Mouse (Mus musculus): Measurements from ENCODE around the gene Ubash3b.

Ubash3b gene

DNA sequence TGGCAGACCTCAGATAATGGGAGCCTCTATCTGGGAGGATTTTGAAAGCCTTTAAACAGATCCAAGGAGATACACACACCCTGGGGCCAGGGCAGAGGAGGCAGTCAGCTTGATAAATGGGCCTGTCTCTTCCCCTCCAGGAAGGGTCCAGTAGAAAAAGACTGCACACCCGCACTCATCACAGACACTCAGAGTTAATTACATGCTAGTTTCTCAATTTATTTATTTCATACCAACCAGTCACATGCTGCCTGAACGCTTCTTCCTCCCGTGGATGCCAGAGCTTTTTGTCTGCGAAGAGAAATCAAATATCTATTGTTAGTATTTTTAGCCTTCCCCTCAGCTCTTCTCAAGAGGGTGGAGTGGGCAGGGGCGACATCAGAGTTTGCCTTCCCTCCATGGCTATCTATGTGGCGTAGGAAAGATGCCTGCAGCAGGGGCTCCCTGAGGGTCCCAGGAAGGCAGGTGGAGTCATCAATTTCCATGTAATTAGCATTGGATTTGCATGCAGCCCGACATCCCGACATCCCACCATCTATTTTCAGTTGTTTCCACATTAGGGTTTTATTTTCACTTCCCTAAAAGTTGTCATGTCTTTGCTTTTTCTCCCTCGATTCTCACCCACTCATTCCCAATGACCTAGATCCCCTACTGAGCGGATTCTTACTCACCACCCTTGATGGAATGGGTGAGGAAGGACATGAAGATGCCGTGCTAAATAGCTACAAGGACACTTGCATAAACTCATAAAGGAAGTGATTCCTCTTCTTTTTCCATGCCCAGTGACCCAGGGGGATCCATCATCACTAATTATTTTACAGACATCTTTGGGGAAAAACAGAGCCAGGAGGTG, 110.2 kb downstream of the Ubash3b start:
- no peak for DNase-seq (ENCODE audit: low spot score in 2 of 2)

- no peak for DNase-seq (ENCODE audit: low spot score in 2 of 2)
These were observed 111.0 kb downstream of the Ubash3b start for GRCm38 (mm10) chr9:41050331-41051079.

DNA sequence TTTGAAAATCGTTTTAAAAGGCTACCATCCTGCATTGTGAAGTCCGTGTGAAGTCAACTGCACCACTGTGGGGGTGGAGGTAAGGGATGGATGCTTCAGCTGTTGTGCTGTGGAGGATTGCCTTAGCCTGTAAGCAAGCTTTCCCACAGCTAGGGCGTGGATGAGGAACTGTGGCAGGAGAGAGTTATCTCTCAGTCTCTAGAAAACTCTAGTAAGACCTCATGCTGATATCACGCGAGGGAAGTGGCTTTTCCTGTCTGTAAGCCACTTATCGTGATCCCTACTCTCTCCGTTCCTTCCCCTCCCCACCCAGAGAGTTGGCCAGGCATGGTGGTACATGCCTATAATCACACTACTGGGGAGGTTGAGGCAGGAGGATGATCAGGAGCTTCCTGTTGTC, 112.2 kb downstream of the Ubash3b start:
- no peak for DNase-seq (ENCODE audit: low spot score in 2 of 2)

GRCm38 (mm10) chr9:41048820-41049219, 112.7 kb downstream of the Ubash3b start:
- no peak for DNase-seq (ENCODE audit: low spot score in 2 of 2)

- DNase-seq (ENCODE audit: low spot score in 2 of 2) = no peak
These were observed 113.3 kb downstream of the Ubash3b start for GRCm38 (mm10) chr9:41048216-41048615.

- no peak for DNase-seq (ENCODE audit: low spot score in 2 of 2)
These were observed 113.8 kb downstream of the Ubash3b start for GRCm38 (mm10) chr9:41047654-41048053.

DNA sequence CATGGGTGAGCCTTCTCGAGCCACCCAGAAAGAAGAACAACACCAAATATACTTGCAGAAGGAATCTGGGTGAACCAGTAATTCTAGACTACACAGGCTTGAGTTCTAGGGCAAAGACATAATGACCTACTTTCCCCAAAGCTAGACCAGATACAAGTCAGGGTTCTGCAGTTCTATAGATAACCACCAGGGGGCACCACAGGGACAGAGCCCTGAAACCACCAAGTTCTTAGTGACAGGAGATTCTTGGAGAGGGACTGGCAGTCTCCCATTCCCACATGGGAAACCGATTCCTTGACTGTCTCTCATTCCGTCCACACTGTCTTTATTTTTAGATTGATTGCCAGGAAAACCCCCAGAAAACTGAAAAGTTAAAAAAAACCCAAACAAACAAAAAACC, 116.9 kb downstream of the Ubash3b start:
- DNase-seq (ENCODE audit: low spot score in 2 of 2) = peak; percentile 90 to 91

DNA sequence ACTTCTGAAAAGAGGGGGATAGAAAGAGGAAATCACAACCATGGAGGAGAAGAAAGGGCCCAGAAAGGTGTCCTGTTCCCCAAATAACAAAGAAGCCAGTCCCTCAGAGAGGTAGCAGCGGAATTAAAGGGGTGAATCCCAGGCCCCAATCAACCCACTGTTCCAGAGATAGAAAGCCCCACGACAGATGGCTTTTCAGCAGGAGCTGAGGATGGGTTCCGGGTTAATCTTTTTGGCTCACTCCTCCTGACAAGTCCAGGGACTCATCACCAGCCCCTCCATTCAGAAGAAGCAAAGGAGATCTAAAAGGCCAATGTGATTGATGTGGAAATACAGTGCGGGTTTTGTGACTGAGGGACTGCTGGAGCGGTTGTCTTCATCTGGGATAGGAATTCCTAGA, 117.9 kb downstream of the Ubash3b start:
- DNase-seq (ENCODE audit: low spot score in 2 of 2) = no peak

DNA sequence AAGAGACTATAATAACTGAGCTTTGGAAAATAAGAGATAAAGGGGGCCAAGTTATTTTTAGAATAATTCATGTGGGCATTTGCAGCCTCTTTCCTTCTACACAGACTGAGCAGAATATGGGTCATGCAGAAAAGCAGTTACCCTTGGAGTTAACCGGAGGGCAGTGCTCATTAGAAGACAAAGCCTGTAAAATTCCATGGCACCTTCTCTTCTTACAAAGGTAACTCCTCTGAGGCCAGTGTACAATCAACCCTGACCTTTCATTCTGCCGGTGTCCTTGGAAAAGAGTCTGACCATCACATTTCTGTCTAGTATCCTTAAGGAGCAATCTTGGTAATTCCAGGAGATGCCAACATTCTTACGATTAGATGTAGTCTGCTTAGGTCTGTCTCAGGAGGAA, 120.1 kb downstream of the Ubash3b start:
- DNase-seq (ENCODE audit: low spot score in 2 of 2) = no peak

GRCm38 (mm10) chr9:41038150-41038664, 123.3 kb downstream of the Ubash3b start:
- DNase-seq (ENCODE audit: low spot score in 2 of 2) = no peak

DNA sequence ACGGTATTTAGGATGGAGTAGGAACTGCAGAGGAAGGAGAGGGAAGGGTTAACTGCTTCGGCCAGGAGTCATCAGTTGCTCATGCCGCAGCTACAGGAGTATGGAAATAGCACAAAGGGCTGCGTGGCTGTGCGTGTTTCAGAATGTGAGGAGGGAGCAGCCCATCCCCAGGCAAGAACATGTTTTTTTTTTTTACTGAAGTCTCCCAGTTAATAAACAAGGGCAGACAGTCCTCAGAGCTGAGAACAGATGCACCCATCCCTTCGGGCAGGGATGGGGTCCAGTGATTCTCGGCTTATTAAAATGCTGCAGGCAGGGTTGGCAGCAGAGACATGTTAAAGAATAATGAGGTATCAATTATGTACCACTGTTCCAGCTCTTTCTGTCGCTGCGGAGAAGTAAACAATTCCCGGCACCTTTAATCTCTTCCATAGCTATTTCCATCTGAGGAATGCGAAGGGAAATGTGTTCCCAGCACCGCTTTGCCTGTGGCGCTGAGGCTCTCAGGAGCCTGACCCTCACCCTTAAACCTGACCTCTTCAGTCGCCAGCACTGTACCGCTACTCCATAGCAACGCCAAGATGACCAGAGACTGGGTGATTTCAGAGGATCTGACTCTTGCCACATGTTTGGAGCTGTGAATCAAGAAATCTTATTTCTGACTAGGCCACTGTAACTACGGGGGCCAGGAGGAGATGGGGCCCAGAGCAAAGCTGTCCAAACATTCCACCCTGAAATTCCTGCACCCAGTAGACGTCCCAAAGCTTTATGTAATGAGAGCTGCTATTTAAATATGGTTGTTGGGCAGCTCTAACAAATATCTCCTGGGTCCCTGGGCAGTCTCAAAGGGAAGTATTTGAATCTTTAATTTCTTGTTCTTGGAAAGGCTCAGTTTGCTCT, 129.7 kb downstream of the Ubash3b start:
- DNase-seq (ENCODE audit: low spot score in 2 of 2) = no peak

- DNase-seq (ENCODE audit: low spot score in 2 of 2) = no peak
These were observed 131.7 kb downstream of the Ubash3b start for GRCm38 (mm10) chr9:41029827-41030226.

DNA sequence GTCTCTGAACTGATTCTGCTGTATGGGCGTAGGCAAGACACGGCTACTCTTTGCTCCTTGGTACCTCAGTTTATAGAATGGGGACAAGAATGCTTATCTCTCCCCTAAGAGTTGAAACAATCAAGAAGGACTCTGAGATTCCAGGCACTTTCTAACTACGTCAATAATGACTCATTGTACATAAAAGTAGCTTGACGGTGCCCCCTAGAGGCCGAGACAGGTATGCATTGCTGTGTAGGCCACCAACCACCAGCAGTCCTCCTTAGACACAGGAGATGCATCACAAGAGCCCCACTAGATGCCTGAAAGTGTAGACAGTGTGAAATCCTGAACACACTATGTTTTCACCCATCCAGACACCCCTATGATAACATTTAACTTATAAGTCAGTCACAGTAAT, 133.0 kb downstream of the Ubash3b start:
- peak; percentile 55 to 56 for DNase-seq (ENCODE audit: low spot score in 2 of 2)

DNA sequence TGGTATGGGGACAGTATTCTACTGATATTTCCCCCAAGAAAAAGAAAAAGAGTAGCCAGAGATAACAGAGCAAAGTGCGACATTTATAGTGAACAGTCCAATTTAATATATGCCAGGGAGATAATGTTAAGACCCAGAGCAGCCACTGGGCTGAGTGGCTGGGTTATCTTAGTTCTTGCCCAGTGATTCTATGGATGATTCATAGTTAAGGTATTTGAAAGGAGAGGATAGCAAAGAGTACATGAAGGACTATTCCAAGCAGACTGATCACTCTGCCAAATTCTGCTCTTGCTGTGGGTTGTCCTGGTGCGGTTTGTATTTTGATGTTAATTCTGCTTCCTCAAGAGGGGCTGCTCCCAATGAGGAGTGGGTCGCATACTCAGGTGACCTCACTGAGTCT, 139.8 kb downstream of the Ubash3b start:
- DNase-seq (ENCODE audit: low spot score in 2 of 2) = no peak

DNA sequence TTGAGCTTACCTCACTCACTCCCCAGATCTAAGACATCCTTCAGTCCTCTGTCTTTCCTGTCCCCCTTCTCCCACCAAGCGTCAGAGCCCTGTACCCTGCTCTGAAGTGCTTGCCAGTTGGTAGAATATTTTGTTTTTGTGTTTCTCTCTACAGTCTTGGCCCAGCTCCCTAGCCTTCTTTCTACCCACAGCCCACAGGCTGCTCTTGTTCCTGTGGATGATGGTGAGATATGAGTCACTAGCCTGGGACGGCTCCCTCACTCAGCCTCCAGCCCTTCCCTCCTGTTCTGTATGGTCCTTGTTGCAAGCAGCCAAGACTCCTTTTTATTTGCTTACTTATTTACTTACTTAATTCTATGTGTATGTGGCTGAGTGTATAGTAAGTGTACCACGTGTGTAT, 141.0 kb downstream of the Ubash3b start:
- no peak for DNase-seq (ENCODE audit: low spot score in 2 of 2)

GRCm38 (mm10) chr9:41014512-41014911, 147.0 kb downstream of the Ubash3b start:
- no peak for DNase-seq (ENCODE audit: low spot score in 2 of 2)

GRCm38 (mm10) chr9:41012456-41012855, 149.0 kb downstream of the Ubash3b start:
- DNase-seq (ENCODE audit: low spot score in 2 of 2) = no peak

- DNase-seq (ENCODE audit: low spot score in 2 of 2) = no peak
These were observed 149.7 kb downstream of the Ubash3b start for GRCm38 (mm10) chr9:41011512-41012436.

- DNase-seq (ENCODE audit: low spot score in 2 of 2) = no peak
These were observed 153.7 kb downstream of the Ubash3b start for GRCm38 (mm10) chr9:41007785-41008184.

DNA sequence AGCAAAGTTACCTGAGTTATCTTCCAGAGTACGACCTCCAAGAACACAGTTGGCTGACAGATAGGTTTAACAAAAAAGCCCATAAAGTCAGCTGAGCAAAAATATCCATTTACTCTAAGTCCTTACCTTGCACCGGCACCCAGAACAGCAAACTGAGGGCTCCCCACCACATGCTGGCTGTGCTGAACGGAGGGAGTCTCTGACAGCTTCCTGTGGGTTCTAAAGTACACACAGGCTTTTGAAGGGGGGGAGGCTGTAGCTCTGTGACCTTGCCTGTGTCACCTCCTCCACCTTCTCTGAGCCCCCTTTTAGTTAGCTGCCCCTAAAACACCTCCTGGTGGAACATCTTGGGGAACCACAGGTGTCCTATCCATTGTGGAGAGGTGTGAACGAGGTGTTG, 157.1 kb downstream of the Ubash3b start, which contains the start of gene Crtam:
Gene Crtam, minus strand, starts transcription at position 214 of the 400 bp plus-strand sequence.
- DNase-seq (ENCODE audit: low spot score in 2 of 2) = no peak
